Mouse (Mus musculus) neural tube, embryonic 14.5 days (tissue): ENCODE measurements at regions not wholly inside any gene's neighbourhood (a gene's known extent, or its start where the extent isn't known, plus 50 kb on each side); places are given as distances from the start of the nearest gene placed in this dataset.

Experiments
- ATAC-seq: fragments of 200-750 bp; cut with Nextera tagmentation; 2 replicates; pipeline ENCODE4 v1.8.0; 2017; ENCODE audit warnings: low read depth, mild to moderate bottlenecking, moderate TSS enrichment, moderate library complexity
- H3K27ac ChIP-seq: fragments of 300-500 bp; sonication (generic); 2 replicates; pipeline ENCODE4 v1.5.1; 2014; ENCODE audit warnings: low read depth, mild to moderate bottlenecking, control low read depth, low read length, moderate library complexity, mixed read lengths
- H3K27me3 ChIP-seq: fragments of 300-500 bp; sonication (generic); 2 replicates; pipeline ENCODE4 v1.6.1; 2014; ENCODE audit warnings: low read length; ENCODE audit not compliant: control insufficient read depth, insufficient read depth
- H3K36me3 ChIP-seq: fragments of 300-500 bp; sonication (generic); 2 replicates; pipeline ENCODE4 v1.6.1; 2014; ENCODE audit warnings: low read length, mixed read lengths; ENCODE audit not compliant: control insufficient read depth, insufficient read depth
- H3K4me1 ChIP-seq: fragments of 300-500 bp; sonication (generic); 2 replicates; pipeline ENCODE4 v1.6.1; 2014; ENCODE audit warnings: low read length; ENCODE audit not compliant: control insufficient read depth, insufficient read depth
- H3K4me2 ChIP-seq: fragments of 300-500 bp; sonication (generic); 2 replicates; pipeline ENCODE4 v1.6.1; 2014; ENCODE audit warnings: mild to moderate bottlenecking, low read depth, low read length, control low read depth
- H3K4me3 ChIP-seq: fragments of 300-500 bp; sonication (generic); 2 replicates; pipeline ENCODE4 v1.5.1; 2014; ENCODE audit warnings: low read depth, low read length, control low read depth, mixed read lengths
- H3K9ac ChIP-seq: fragments of 300-500 bp; sonication (generic); replicated peaks from 2 replicates; pipeline ENCODE4 v1.6.1; 2014; ENCODE audit warnings: low read depth, mild to moderate bottlenecking, control low read depth, low read length, mixed read lengths
- H3K9me3 ChIP-seq: fragments of 300-500 bp; sonication (generic); 2 replicates; pipeline ENCODE4 v1.6.1; 2016; ENCODE audit warnings: low read length; ENCODE audit not compliant: control insufficient read depth
- WGBS: fragments of 180-500 bp; shearing (Covaris S2); extraction: QIAGEN DNeasy Blood & Tissue Kit; methylation state at CpG from one replicate; pipeline ENCODE4 v1.1.7; 2014; 5-methylcytosine and 5-hydroxymethylcytosine counted together

DNA sequence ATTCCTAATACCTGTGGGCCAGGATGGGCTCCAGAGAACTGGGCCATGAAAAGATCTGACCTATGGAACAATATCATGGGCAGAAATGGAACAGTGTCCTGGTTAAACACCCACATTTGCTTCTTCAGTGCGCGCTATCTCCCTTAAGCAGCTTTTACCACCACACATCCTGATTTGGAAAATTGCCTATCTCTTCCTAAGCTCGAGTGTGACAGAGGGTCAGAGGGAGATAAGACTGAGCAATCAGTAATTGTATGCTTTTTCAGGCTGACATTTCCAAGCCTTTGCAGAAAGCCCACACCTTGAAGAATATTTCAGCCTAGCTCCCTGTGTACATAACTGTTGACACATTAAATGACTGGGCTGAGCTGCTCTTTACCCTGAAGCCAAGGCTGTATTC is 93.5 kb upstream of the Atxn1 start:
- no peak for ATAC-seq
- H3K27ac ChIP-seq = no peak overlapping the region
- H3K9me3 ChIP-seq = no peaks in the 10 kb centered on the region
- H3K27me3 ChIP-seq = no peaks in the 10 kb centered on the region
- WGBS = 91% methylated on average over 3 of the region's 3 CpGs
- no peak overlapping the region for H3K4me2 ChIP-seq
- no peaks in the 10 kb centered on the region for H3K36me3 ChIP-seq
- no peaks in the 10 kb centered on the region for H3K4me1 ChIP-seq
- no peak overlapping the region for H3K9ac ChIP-seq
- no peak overlapping the region for H3K4me3 ChIP-seq

DNA sequence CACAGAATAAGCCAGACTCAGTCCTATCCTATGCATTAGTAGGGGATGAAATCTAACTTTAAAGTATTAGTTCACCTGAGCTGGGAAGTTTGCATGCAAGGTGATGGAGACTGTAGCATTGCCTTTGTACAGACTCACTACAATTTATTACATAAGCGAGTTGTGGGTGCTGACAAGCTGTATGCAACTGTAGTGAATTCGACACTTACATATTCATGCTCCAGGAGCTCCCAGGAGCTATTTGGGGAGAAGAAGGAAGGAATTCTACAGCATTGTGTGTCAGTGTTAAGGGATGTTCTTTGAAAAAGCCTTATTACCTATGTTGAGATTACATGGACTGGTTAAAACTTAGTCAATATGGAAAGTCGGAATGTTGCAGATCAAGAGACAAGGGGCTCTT is 90.6 kb upstream of the Atxn1 start:
- Histone ChIP-seq H3K4me3 (no peak overlapping the region), H3K9ac (no peak overlapping the region), H3K27me3 (no peaks in the 10 kb centered on the region), H3K36me3 (no peaks in the 10 kb centered on the region), H3K27ac (no peak overlapping the region), H3K4me1 (no peaks in the 10 kb centered on the region), H3K4me2 (no peak overlapping the region), H3K9me3 (no peaks in the 10 kb centered on the region)
- ATAC-seq = no peak
- 88% methylated on average over 3 of the region's 3 CpGs for WGBS

DNA sequence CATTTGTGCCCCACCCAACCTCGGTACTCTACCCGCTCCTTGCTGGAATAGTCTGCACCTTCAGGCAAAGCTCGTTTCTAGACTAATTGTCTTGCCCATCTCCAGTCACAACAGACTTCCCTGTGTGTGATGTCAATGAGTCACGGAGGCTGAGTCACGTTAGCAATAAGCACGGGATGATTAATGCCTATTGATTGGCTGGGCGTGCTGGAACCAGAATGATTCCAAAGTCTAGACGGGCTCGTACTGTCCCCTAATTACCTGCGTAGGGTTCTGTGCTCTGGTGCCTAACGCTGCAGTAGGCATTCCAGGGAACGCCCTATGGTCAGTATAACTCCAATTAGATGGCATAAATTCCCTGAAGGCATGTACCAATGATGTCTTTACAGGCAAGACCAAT is 78.8 kb upstream of the Atxn1 start:
- no peaks in the 10 kb centered on the region for H3K36me3 ChIP-seq
- no peak for ATAC-seq
- H3K27ac ChIP-seq = no peak overlapping the region
- no peak overlapping the region for H3K4me2 ChIP-seq
- H3K9ac ChIP-seq = no peak overlapping the region
- no peak overlapping the region for H3K4me3 ChIP-seq
- WGBS = 51% methylated on average over 12 of the region's 12 CpGs
- no peaks in the 10 kb centered on the region for H3K9me3 ChIP-seq
- H3K4me1 ChIP-seq = no peaks in the 10 kb centered on the region
- H3K27me3 ChIP-seq = no peaks in the 10 kb centered on the region

DNA sequence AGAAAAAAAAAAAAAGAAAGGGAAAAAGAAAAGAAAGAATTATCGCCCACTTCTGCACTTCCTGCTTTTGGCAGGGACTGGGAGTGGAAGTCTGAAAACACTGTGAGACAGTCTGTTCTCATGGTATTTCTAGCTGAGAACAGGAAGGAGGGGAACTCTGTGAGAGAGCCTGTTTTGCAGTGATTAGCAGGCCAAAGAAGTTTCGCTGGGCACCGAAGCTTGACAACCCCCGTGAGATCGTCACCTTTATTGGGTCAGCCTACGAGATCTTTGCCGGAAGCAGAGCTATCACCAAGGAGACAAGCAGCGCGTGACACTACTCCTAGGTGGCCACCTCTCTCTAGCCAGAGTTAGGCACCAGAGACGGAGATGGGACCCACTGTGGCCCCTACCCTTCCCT is 78.2 kb upstream of the Atxn1 start:
- WGBS = 59% methylated on average over 10 of the region's 10 CpGs
- no peak for ATAC-seq

DNA sequence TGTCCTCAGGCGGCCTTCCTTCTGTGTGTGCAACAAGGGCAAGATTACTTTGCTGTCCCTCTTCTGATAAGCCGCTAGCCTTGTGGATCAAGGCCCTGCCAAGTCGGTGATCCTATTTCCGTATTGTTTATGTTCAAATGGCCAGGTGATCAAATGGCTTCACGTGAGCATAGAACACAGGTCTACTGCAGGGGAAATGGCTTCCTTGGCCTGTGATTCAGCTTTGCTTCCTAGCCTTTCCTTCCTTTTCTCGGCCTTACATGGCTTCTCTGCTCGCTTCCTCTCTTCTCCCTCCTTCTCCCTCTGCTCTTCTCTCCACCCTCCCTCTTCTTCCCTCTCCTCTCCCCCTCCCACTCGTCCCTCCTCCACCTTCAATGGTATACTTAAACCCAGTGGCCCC is 77.4 kb upstream of the Atxn1 start:
- no peak overlapping the region for H3K9ac ChIP-seq
- no peak overlapping the region for H3K27ac ChIP-seq
- H3K4me1 ChIP-seq = no peaks in the 10 kb centered on the region
- H3K36me3 ChIP-seq = no peaks in the 10 kb centered on the region
- ATAC-seq = no peak
- no peaks in the 10 kb centered on the region for H3K9me3 ChIP-seq
- H3K4me2 ChIP-seq = no peak overlapping the region
- H3K4me3 ChIP-seq = no peak overlapping the region
- WGBS = 86% methylated on average over 8 of the region's 8 CpGs
- H3K27me3 ChIP-seq = no peaks in the 10 kb centered on the region

More for the DNA sequence above, 78.2 kb upstream of the Atxn1 start:
- Histone ChIP-seq H3K4me2 (no peak overlapping the region), H3K27ac (no peak overlapping the region), H3K36me3 (no peaks in the 10 kb centered on the region), H3K9me3 (no peaks in the 10 kb centered on the region), H3K9ac (no peak overlapping the region), H3K27me3 (no peaks in the 10 kb centered on the region), H3K4me1 (no peaks in the 10 kb centered on the region), H3K4me3 (no peak overlapping the region)

DNA sequence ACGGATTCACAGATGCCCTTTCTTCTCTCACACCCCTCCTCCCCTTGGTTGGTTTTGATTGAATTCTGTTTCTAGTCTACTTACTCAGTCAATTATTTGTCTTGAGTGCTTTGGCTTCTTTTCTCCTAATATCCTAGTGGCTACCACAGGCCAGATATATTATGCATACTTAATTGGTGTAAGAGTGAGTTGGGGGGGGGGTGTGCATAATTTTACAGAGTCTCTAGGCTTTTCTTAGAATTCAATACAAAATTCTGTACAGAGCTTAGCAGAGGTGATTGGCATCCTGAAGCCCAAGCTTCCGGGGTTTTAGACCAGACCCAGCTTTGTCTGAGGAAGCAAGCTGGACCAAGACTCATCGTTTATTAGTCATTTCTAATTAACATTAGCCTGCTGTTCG is 76.7 kb upstream of the Atxn1 start:
- H3K9ac ChIP-seq = no peak overlapping the region
- no peaks in the 10 kb centered on the region for H3K36me3 ChIP-seq
- H3K4me2 ChIP-seq = no peak overlapping the region
- WGBS = 90% methylated on average over 4 of the region's 4 CpGs
- no peak for ATAC-seq
- no peaks in the 10 kb centered on the region for H3K9me3 ChIP-seq
- H3K4me3 ChIP-seq = no peak overlapping the region
- H3K27me3 ChIP-seq = no peaks in the 10 kb centered on the region
- no peaks in the 10 kb centered on the region for H3K4me1 ChIP-seq
- no peak overlapping the region for H3K27ac ChIP-seq

DNA sequence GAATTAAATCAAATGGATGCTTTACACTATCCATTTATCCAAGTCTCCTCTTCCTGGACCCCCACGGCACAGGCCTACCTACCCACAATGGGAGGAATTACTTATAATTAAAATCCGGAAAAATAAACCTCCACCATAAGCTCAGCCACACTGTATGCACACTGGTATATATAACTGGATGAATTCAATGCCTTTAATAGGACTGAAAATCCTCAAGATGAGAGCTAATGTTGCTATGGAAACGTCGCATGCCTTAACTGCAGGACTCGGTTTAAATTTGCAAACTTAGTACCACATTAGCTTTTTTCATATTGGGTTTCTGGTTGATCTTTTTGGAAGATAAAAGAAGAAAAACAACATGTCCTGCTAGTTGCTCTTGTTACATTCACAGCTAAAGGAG is 75.3 kb upstream of the Atxn1 start:
- Histone ChIP-seq H3K4me2 (no peak overlapping the region), H3K9ac (no peak overlapping the region), H3K4me1 (no peaks in the 10 kb centered on the region), H3K27me3 (no peaks in the 10 kb centered on the region), H3K4me3 (no peak overlapping the region), H3K9me3 (no peaks in the 10 kb centered on the region), H3K36me3 (no peaks in the 10 kb centered on the region), H3K27ac (no peak overlapping the region)
- no peak for ATAC-seq
- WGBS = 67% methylated on average over 5 of the region's 5 CpGs

DNA sequence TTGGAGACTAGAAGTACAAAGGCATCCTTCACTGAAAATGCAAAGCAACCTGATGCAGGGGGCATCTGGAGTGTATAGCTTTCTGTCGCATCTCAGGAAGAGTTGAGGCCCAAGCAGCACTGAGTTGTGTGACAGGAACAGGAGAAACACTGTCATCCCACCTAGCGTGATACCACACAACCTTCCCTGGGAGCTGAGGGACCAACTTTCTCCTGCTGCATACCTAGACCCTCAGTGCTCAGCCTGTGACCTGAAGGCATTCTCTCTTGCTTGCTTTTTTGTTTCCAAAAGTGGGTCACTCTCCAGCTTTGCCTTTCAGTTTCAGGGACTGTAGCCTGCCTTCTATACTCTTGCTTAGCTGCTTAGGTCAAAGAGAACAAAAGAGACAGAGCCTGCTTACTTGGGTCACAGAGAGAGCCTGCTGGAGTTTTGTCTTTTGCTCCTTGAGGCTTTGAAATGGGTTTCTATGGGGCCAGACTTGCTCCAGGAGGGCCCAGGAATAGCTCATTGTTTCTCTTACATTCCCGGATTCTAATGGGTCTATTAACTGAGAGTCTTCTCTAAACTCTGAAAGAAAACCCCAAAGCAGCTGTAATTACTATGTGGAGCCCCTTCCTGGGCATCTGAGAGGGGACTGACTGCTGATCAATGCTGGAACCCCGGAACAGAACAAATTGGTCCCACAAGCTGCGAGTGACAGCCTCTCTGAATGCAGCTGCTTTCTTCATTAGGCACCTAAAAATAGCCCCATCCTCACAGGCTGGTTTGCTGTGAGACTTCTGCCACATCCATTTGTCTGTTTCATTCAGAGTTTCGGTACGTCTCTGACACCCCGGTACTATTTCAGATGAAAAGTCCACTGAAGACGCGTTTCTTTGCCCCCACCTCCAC is 73.9 kb upstream of the Atxn1 start:
- Histone ChIP-seq H3K9ac (no peak overlapping the region), H3K4me3 (no peak overlapping the region), H3K27ac (no peak overlapping the region), H3K9me3 (no peaks in the 10 kb centered on the region), H3K4me2 (no peak overlapping the region), H3K4me1 (no peaks in the 10 kb centered on the region), H3K27me3 (no peaks in the 10 kb centered on the region), H3K36me3 (no peaks in the 10 kb centered on the region)
- WGBS = 13% methylated on average over 10 of the region's 10 CpGs
- no peak for ATAC-seq

DNA sequence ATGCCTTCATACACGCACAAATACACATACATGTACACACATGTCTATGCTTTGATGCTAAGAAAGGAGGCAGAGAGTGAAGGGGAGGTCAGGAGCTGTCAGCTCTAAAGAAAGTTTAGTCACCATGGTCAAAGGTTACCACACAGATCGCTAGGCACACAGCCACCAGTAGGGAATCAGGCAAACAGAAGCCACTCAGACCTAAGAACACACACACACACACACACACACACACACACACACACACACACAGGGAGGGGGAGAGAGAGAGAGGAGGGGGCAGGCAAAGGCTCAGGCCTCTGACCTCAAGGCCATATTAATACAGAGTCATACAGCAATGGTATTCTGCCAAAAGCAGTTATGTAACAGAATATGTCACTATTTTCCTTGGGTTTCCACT is 67.5 kb upstream of the Atxn1 start:
- Histone ChIP-seq H3K4me2 (no peak overlapping the region), H3K27ac (no peak overlapping the region), H3K4me1 (no peaks in the 10 kb centered on the region), H3K9me3 (no peaks in the 10 kb centered on the region), H3K36me3 (no peaks in the 10 kb centered on the region), H3K4me3 (no peak overlapping the region), H3K27me3 (no peaks in the 10 kb centered on the region), H3K9ac (no peak overlapping the region)
- no peak for ATAC-seq
- WGBS = 89% methylated on average over 2 of the region's 2 CpGs
